Comparison of ENCODE assay signal across 26 mouse cellular contexts in genomic region chr4:129918901-129919300, GRCm38 (mm10). TPM values are rescaled to one million over a fixed set of nuclear protein-coding genes. Genes with fewer than 3 reads are reported as not detected.
A peak's percentile ranks its signal among the peaks of the same experiment; 100 is the strongest.
DNase-seq lines count a peak whose midpoint lies in the region; ATAC-seq lines count a peak whose summit lies in the region.
"Had no signal": no experiment of that assay in that cellular context is flagged by ENCODE, and none has a peak within 500 bp of the region (broad histone marks: within the 10 kb centered on the region; RNA-seq: fewer than 3 reads in every experiment).

No protein-coding gene starts in this region.

- WGBS in midbrain, embryonic 11.5 days, result 93% methylated on average over 3 of the region's 3 CpGs
- WGBS in midbrain, embryonic 16.5 days, result 89% methylated on average over 3 of the region's 3 CpGs

- ATAC-seq in midbrain, embryonic 11.5 days (ENCODE audit: low FRiP score), result no peak
- ATAC-seq in midbrain, embryonic 16.5 days, result no peak
- no peak for ATAC-seq in monocyte, adult 5-6 weeks (replicated peaks; ENCODE audit: insufficient number of reproducible peaks, low FRiP score, low TSS enrichment, poor library complexity, severe bottlenecking)
- ATAC-seq: activated CD4-positive, CD25-positive, alpha-beta regulatory T cell, adult 4 months; forebrain, embryonic 15.5 days; intestine, postnatal 0 days had no signal

- H3K4me1 ChIP-seq in midbrain, embryonic 11.5 days (ENCODE audit: control insufficient read depth, insufficient read depth, low read length), result peaks cover 4% of the 10 kb centered on the region
- H3K4me1 ChIP-seq in midbrain, embryonic 16.5 days (ENCODE audit: control insufficient read depth, insufficient read depth, low read length), result peaks cover 7% of the 10 kb centered on the region

- H3K9me3 ChIP-seq in midbrain, embryonic 11.5 days (ENCODE audit: control insufficient read depth, low read length), result no peaks in the 10 kb centered on the region
- H3K9me3 ChIP-seq in midbrain, embryonic 16.5 days (replicated peaks; ENCODE audit: control insufficient read depth, low read length, poor library complexity, severe bottlenecking), result no peaks in the 10 kb centered on the region
- H3K9me3 ChIP-seq: embryonic facial prominence, embryonic 10.5 days; embryonic facial prominence, embryonic 13.5 days; forebrain, embryonic 12.5 days; forebrain, embryonic 15.5 days; heart, embryonic 13.5 days; hindbrain, embryonic 12.5 days; hindbrain, embryonic 15.5 days had no signal

- H3K9ac ChIP-seq in midbrain, embryonic 11.5 days (ENCODE audit: low read length), result no peak overlapping the region
- H3K9ac ChIP-seq in midbrain, embryonic 16.5 days (ENCODE audit: low read depth, low read length), result no peak overlapping the region
- H3K9ac ChIP-seq: embryonic facial prominence, embryonic 13.5 days; forebrain, embryonic 12.5 days; forebrain, embryonic 15.5 days; heart, embryonic 13.5 days; hindbrain, embryonic 12.5 days; hindbrain, embryonic 15.5 days had no signal

- no peak overlapping the region for H3K4me3 ChIP-seq in midbrain, embryonic 11.5 days (ENCODE audit: low read depth, low read length)
- H3K4me3 ChIP-seq in midbrain, embryonic 16.5 days (ENCODE audit: low read depth, low read length), result no peak overlapping the region
- H3K4me3 ChIP-seq: embryonic facial prominence, embryonic 10.5 days; embryonic facial prominence, embryonic 13.5 days; erythroblast, embryonic 14.5 days; forebrain, embryonic 12.5 days; forebrain, embryonic 15.5 days; heart, embryonic 13.5 days; hindbrain, embryonic 12.5 days; hindbrain, embryonic 15.5 days had no signal

- H3K27ac ChIP-seq in midbrain, embryonic 11.5 days (ENCODE audit: low read depth, low read length), result no peak overlapping the region
- no peak overlapping the region for H3K27ac ChIP-seq in midbrain, embryonic 16.5 days (ENCODE audit: low read length)
- H3K27ac ChIP-seq: embryonic facial prominence, embryonic 10.5 days; embryonic facial prominence, embryonic 13.5 days; forebrain, embryonic 12.5 days; forebrain, embryonic 15.5 days; heart, embryonic 13.5 days; hindbrain, embryonic 12.5 days; hindbrain, embryonic 15.5 days had no signal

- H3K27me3 ChIP-seq in midbrain, embryonic 11.5 days (ENCODE audit: control insufficient read depth, insufficient read depth, low read length), result no peaks in the 10 kb centered on the region
- no peaks in the 10 kb centered on the region for H3K27me3 ChIP-seq in midbrain, embryonic 16.5 days (ENCODE audit: control insufficient read depth, insufficient read depth, low read depth, low read length)
- H3K27me3 ChIP-seq: forebrain, embryonic 12.5 days; forebrain, embryonic 15.5 days; heart, embryonic 13.5 days; hindbrain, embryonic 12.5 days; hindbrain, embryonic 15.5 days had no signal

- no peak overlapping the region for H3K4me2 ChIP-seq in midbrain, embryonic 11.5 days
- no peak overlapping the region for H3K4me2 ChIP-seq in midbrain, embryonic 16.5 days (ENCODE audit: low read length)
- H3K4me2 ChIP-seq: embryonic facial prominence, embryonic 13.5 days; forebrain, embryonic 12.5 days; forebrain, embryonic 15.5 days; heart, embryonic 13.5 days; hindbrain, embryonic 12.5 days; hindbrain, embryonic 15.5 days had no signal

- peak; percentile 40 for DNase-seq in adrenal gland, postnatal 14 days
- no peak for DNase-seq in adrenal gland, postnatal 10 days
- peak; percentile 71 for DNase-seq in midbrain, embryonic 11.5 days (ENCODE audit: low spot score, missing footprints)
- peak; percentile 54 to 64 for DNase-seq in adrenal gland, postnatal 36 days
- DNase-seq: cerebellum, adult 11-12 months; cerebellum, adult 8-10 months; cerebellum, postnatal 10 days; cerebellum, postnatal 36 days; embryo, embryonic 11 days; gastrocnemius, postnatal 25 days; heart, adult 18-20 months had no signal

- H3K36me3 ChIP-seq in midbrain, embryonic 11.5 days (ENCODE audit: control insufficient read depth, insufficient read depth, low read length), result no peaks in the 10 kb centered on the region
- H3K36me3 ChIP-seq in midbrain, embryonic 16.5 days (ENCODE audit: control insufficient read depth, insufficient read depth, low read length), result no peaks in the 10 kb centered on the region
- H3K36me3 ChIP-seq: embryonic facial prominence, embryonic 10.5 days; embryonic facial prominence, embryonic 13.5 days; forebrain, embryonic 12.5 days; forebrain, embryonic 15.5 days; heart, embryonic 13.5 days; hindbrain, embryonic 12.5 days; hindbrain, embryonic 15.5 days had no signal

RNA-seq across cellular contexts. Expression of gene Spocd1, which starts 10.1 kb away (rescaled TPM):
- 0.19 and 0.30 TPM in 2 replicates for total RNA-seq in adrenal gland, postnatal 14 days (2021)
- total RNA-seq in adrenal gland, postnatal 10 days (2021), result under 1 TPM; 0.15 to 0.30 TPM
- polyA plus RNA-seq in midbrain, embryonic 11.5 days (2014; fragmentation: Nextera tagmentation; extraction: Ambion mirVana), result not detected in 2 replicates
- not detected in 2 replicates for polyA plus RNA-seq in midbrain, embryonic 16.5 days (2015; fragmentation: Nextera tagmentation; extraction: Ambion mirVana)
- 1 to 10 TPM in 1 of 2 experiments, under 1 TPM in 1; 0.86 to 1.3 TPM for total RNA-seq in adrenal gland, postnatal 36 days (2021)
- not detected in 3 replicates for total RNA-seq in monocyte, adult 5-6 weeks (2017)
- total RNA-seq: gastrocnemius, adult 8-10 months; gastrocnemius, postnatal 25 days; heart, adult 18-20 months; hematopoietic stem cell, adult 5-6 weeks had no signal
- polyA plus RNA-seq: activated CD4-positive, CD25-positive, alpha-beta regulatory T cell, adult 4 months; embryonic facial prominence, embryonic 10.5 days; erythroblast, embryonic 14.5 days; forebrain, embryonic 12.5 days; forebrain, embryonic 15.5 days; gonadal fat pad, adult 2 months; intestine, postnatal 0 days had no signal
